Mouse (Mus musculus) MEL (cell line): Measurements from ENCODE around the gene B3gnt7. TPM values are rescaled to one million over a fixed set of nuclear protein-coding genes. Genes with fewer than 3 reads are reported as not detected.

Source experiments
- DNase-seq: peaks from one replicate; pipeline ENCODE4 v3.0.0; 2011; ENCODE audit warnings: low read depth, low spot score
- H3K27ac ChIP-seq: 2 replicates; pipeline ENCODE4 v1.5.1; 2012; ENCODE audit warnings: low read depth, mild to moderate bottlenecking, control low read depth, low read length, moderate library complexity; ENCODE audit not compliant: control insufficient read depth
- H3K27me3 ChIP-seq, 2 experiments: fragments of 150-350 bp in 1 of 2; sonication (generic) in 1 of 2; 2 replicates each; pipeline ENCODE4 v1.6.1; 2012; ENCODE audit warnings: low read length in 2 of 2, mild to moderate bottlenecking in 2 of 2, improper control_type of control experiment in 1 of 2, moderate library complexity in 1 of 2; ENCODE audit not compliant: insufficient read depth in 2 of 2, control insufficient read depth in 1 of 2
- H3K36me3 ChIP-seq, 2 experiments: 2 replicates each; pipeline ENCODE4 v1.6.1; 2012 to 2014; ENCODE audit warnings: low read length in 2 of 2, improper control_type of control experiment in 1 of 2, inconsistent platforms in 1 of 2, mild to moderate bottlenecking in 1 of 2; ENCODE audit not compliant: insufficient read depth in 2 of 2, control insufficient read depth in 1 of 2
- H3K4me1 ChIP-seq, 2 experiments: fragments of 150-350 bp in 1 of 2; sonication (generic) in 1 of 2; 2 replicates each; pipeline ENCODE4 v1.6.1; 2012; ENCODE audit warnings: low read length in 2 of 2, improper control_type of control experiment in 1 of 2, mild to moderate bottlenecking in 1 of 2; ENCODE audit not compliant: insufficient read depth in 2 of 2, control insufficient read depth in 1 of 2
- H3K4me3 ChIP-seq, 2 experiments: fragments of 150-350 bp in 1 of 2; sonication (generic) in 1 of 2; 2 replicates each; pipeline ENCODE4 v1.5.1; 2012; ENCODE audit warnings: low read depth in 2 of 2, low read length in 2 of 2, mild to moderate bottlenecking in 2 of 2, moderate library complexity in 2 of 2, control low read depth in 1 of 2, improper control_type of control experiment in 1 of 2; ENCODE audit not compliant: control insufficient read depth in 1 of 2, insufficient read depth in 1 of 2
- H3K79me2 ChIP-seq: 2 replicates; pipeline ENCODE4 v1.6.1; 2012; ENCODE audit warnings: mild to moderate bottlenecking, low read length, moderate library complexity; ENCODE audit not compliant: control insufficient read depth, poor library complexity, insufficient read depth
- H3K9ac ChIP-seq: 2 replicates; pipeline ENCODE4 v1.6.1; 2012; ENCODE audit warnings: low read depth, mild to moderate bottlenecking, control low read depth, low read length, moderate library complexity; ENCODE audit not compliant: control insufficient read depth, poor library complexity, severe bottlenecking
- H3K9me3 ChIP-seq: fragments of 150-350 bp; sonication (generic); replicated peaks from 2 replicates; pipeline ENCODE4 v1.6.1; 2012; ENCODE audit warnings: mild to moderate bottlenecking, low read length, improper control_type of control experiment, moderate library complexity; ENCODE audit not compliant: insufficient read depth
- BHLHE40 ChIP-seq: IDR thresholded peaks from 2 replicates; pipeline ENCODE4 v1.6.1; 2012; ENCODE audit warnings: low read depth, mild to moderate bottlenecking, inconsistent platforms, low read length, improper control_type of control experiment, borderline replicate concordance
- CHD1 ChIP-seq: IDR thresholded peaks from 2 replicates; pipeline ENCODE4 v1.6.1; 2012; ENCODE audit warnings: low read depth, mild to moderate bottlenecking, inconsistent platforms, low read length, improper control_type of control experiment
- E2F4 ChIP-seq: IDR thresholded peaks from 2 replicates; pipeline ENCODE4 v1.6.1; 2011; ENCODE audit warnings: low read depth, low read length, improper control_type of control experiment, borderline replicate concordance
- ELF1 ChIP-seq: IDR thresholded peaks from 2 replicates; pipeline ENCODE4 v1.6.1; 2014; ENCODE audit warnings: low read depth, mild to moderate bottlenecking, inconsistent platforms, low read length, improper control_type of control experiment, moderate library complexity
- GATA1 ChIP-seq: IDR thresholded peaks from 2 replicates; pipeline ENCODE4 v1.6.1; 2011; ENCODE audit warnings: low read depth, low read length, improper control_type of control experiment
- JUND ChIP-seq: IDR thresholded peaks from 2 replicates; pipeline ENCODE4 v1.6.1; 2011; ENCODE audit warnings: low read depth, mild to moderate bottlenecking, improper control_type of control experiment, low read length
- MAX ChIP-seq: IDR thresholded peaks from 2 replicates; pipeline ENCODE4 v1.6.1; 2011; ENCODE audit warnings: low read length, improper control_type of control experiment
- MAZ ChIP-seq: IDR thresholded peaks from 2 replicates; pipeline ENCODE4 v1.6.1; 2012; ENCODE audit warnings: low read depth, mild to moderate bottlenecking, inconsistent platforms, low read length, improper control_type of control experiment
- MXI1 ChIP-seq: IDR thresholded peaks from 2 replicates; pipeline ENCODE4 v1.6.1; 2011; ENCODE audit warnings: mild to moderate bottlenecking, low read depth, low read length, improper control_type of control experiment
- MYB ChIP-seq: IDR thresholded peaks from 2 replicates; pipeline ENCODE4 v1.6.1; 2011; ENCODE audit warnings: mild to moderate bottlenecking, low read depth, low read length, improper control_type of control experiment
- NELFE ChIP-seq: IDR thresholded peaks from 2 replicates; pipeline ENCODE4 v1.6.1; 2011; ENCODE audit warnings: low read depth, low read length, improper control_type of control experiment
- NRF1 ChIP-seq: IDR thresholded peaks from 2 replicates; pipeline ENCODE4 v1.6.1; 2014; ENCODE audit warnings: low read depth, mild to moderate bottlenecking, inconsistent platforms, low read length, improper control_type of control experiment, moderate library complexity; ENCODE audit not compliant: poor library complexity, insufficient read depth, severe bottlenecking
- POLR2A ChIP-seq, 2 experiments: IDR thresholded peaks; 2 replicates each; pipeline ENCODE4 v1.6.1; 2011 to 2012; ENCODE audit warnings: low read length in 2 of 2, mild to moderate bottlenecking in 2 of 2, control low read depth in 1 of 2, improper control_type of control experiment in 1 of 2, low read depth in 1 of 2, moderate library complexity in 1 of 2; ENCODE audit not compliant: control insufficient read depth in 1 of 2, insufficient read depth in 1 of 2, poor library complexity in 1 of 2
- POLR2AphosphoS2 ChIP-seq: IDR thresholded peaks from 2 replicates; pipeline ENCODE4 v1.6.1; 2011; ENCODE audit warnings: low read length, improper control_type of control experiment
- POLR2AphosphoS5 ChIP-seq: IDR thresholded peaks from 2 replicates; pipeline ENCODE4 v1.6.1; 2012; ENCODE audit warnings: low read depth, borderline replicate concordance, mild to moderate bottlenecking, inconsistent platforms, low read length, moderate library complexity, mixed read lengths
- RAD21 ChIP-seq: IDR thresholded peaks from 2 replicates; pipeline ENCODE4 v1.6.1; 2011; ENCODE audit warnings: mild to moderate bottlenecking, low read depth, low read length, improper control_type of control experiment
- RCOR1 ChIP-seq: IDR thresholded peaks from 2 replicates; pipeline ENCODE4 v1.6.1; 2012; ENCODE audit warnings: low read depth, mild to moderate bottlenecking, inconsistent platforms, low read length, improper control_type of control experiment
- SMC3 ChIP-seq: IDR thresholded peaks from 2 replicates; pipeline ENCODE4 v1.6.1; 2011; ENCODE audit warnings: low read depth, low read length, improper control_type of control experiment
- TAL1 ChIP-seq: IDR thresholded peaks from 2 replicates; pipeline ENCODE4 v1.6.1; 2012; ENCODE audit warnings: mild to moderate bottlenecking, inconsistent platforms, low read length, moderate library complexity, mixed read lengths
- TCF12 ChIP-seq: IDR thresholded peaks from 2 replicates; pipeline ENCODE4 v1.6.1; 2014; ENCODE audit warnings: low read depth, mild to moderate bottlenecking, inconsistent platforms, low read length, improper control_type of control experiment, moderate library complexity
- UBTF ChIP-seq: IDR thresholded peaks from 2 replicates; pipeline ENCODE4 v1.6.1; 2012; ENCODE audit warnings: low read depth, mild to moderate bottlenecking, inconsistent platforms, low read length, improper control_type of control experiment, moderate library complexity, borderline replicate concordance; ENCODE audit not compliant: insufficient read depth
- USF1 ChIP-seq: IDR thresholded peaks from 2 replicates; pipeline ENCODE4 v1.6.1; 2014; ENCODE audit warnings: low read depth, mild to moderate bottlenecking, inconsistent platforms, low read length, improper control_type of control experiment, moderate library complexity
- ZKSCAN1 ChIP-seq: IDR thresholded peaks from 2 replicates; pipeline ENCODE4 v1.6.1; 2012; ENCODE audit warnings: low read depth, mild to moderate bottlenecking, inconsistent platforms, low read length, improper control_type of control experiment, moderate library complexity
- ZMIZ1 ChIP-seq: IDR thresholded peaks from 2 replicates; pipeline ENCODE4 v1.6.1; 2012; ENCODE audit warnings: low read depth, mild to moderate bottlenecking, inconsistent platforms, low read length, improper control_type of control experiment, moderate library complexity
- ZNF384 ChIP-seq: IDR thresholded peaks from 2 replicates; pipeline ENCODE4 v1.6.1; 2012; ENCODE audit warnings: low read depth, mild to moderate bottlenecking, inconsistent platforms, low read length, improper control_type of control experiment
- polyA plus RNA-seq, 2 experiments: library from polyadenylated mRNA; stranded (reverse) in 1 of 2; unstranded in 1 of 2; fragments of >175 nt in 1 of 2; fragments of >200 nt in 1 of 2; gene quantifications; 2 replicates each; pipeline versions ENCODE4 v1.2.1 to v1.2.4; 2012; ENCODE audit warnings: low replicate concordance in 2 of 2, low read depth in 1 of 2; ENCODE audit not compliant: insufficient read length in 2 of 2, insufficient read depth in 1 of 2, missing spikeins in 1 of 2
- total RNA-seq: library from RNA; depleted of rRNA; stranded (reverse); fragments of 300-350 nt; gene quantifications from 2 replicates; pipeline ENCODE4 v1.2.3, GENCODE M21; 2012

The B3gnt7 gene
- total and polyA plus RNA-seq, 3 experiments = 0.40 TPM; not detected in 2

- Histone ChIP-seq H3K79me2 (no peaks in the 10 kb centered on the region), H3K4me3 (no peak overlapping the region), H3K9ac (no peak overlapping the region), H3K27me3 (no peaks in the 10 kb centered on the region), H3K9me3 (no peaks in the 10 kb centered on the region), H3K4me1 (peaks cover 0 to 6% of the 10 kb centered on the region in 2 experiments; a peak in 2 of 4 replicates), H3K27ac (no peak overlapping the region), H3K36me3 (peaks cover 37 to 74% of the 10 kb centered on the region in 2 experiments)
- peak; percentile 38 for DNase-seq
- no peak for TF ChIP-seq BHLHE40
- no peak for TF ChIP-seq GATA1
- TF ChIP-seq UBTF = no peak
- TF ChIP-seq MYB = 0 out of 2 replicates have a peak, but pooled peaks have one; percentile 19
- no peak for TF ChIP-seq USF1
- no peak for TF ChIP-seq MAX
- TF ChIP-seq E2F4 = no peak
- peak; percentile 64; the same call in 1 of the 2 replicates for TF ChIP-seq ZNF384
- no peak for TF ChIP-seq RAD21
- 0 out of 2 replicates have a peak, but pooled peaks have one; percentile 21 for TF ChIP-seq POLR2AphosphoS2
- no peak for TF ChIP-seq NRF1
- peak in 1 of 2 experiments; percentile 52; a peak in 1 of 4 replicates for TF ChIP-seq POLR2A (IDR thresholded peaks at IDR 0.05; ENCODE audit: control insufficient read depth in 1 of 2, insufficient read depth in 1 of 2, low read depth in 1 of 2, low read length in 2 of 2, poor library complexity in 1 of 2)
- TF ChIP-seq ZMIZ1 = 0 out of 2 replicates have a peak, but pooled peaks have one; percentile 42
- no peak for TF ChIP-seq RCOR1
- TF ChIP-seq TAL1 = no peak
These were observed 45.0 kb downstream of the B3gnt7 start for GRCm38 (mm10) chr1:86347716-86348045.

- Histone ChIP-seq H3K4me3 (no peak overlapping the region), H3K4me1 (peaks cover 0 to 6% of the 10 kb centered on the region in 2 experiments; a peak in 3 of 4 replicates), H3K9me3 (no peaks in the 10 kb centered on the region), H3K9ac (no peak overlapping the region), H3K27me3 (no peaks in the 10 kb centered on the region), H3K27ac (no peak overlapping the region), H3K79me2 (no peaks in the 10 kb centered on the region), H3K36me3 (peaks cover 41 to 77% of the 10 kb centered on the region in 2 experiments)
- TF ChIP-seq SMC3 = 0 out of 2 replicates have a peak, but pooled peaks have one; percentile 13
- TF ChIP-seq POLR2AphosphoS2 = no peak; the same call in 1 of the 2 replicates
- no peak for TF ChIP-seq ELF1
- no peak for TF ChIP-seq JUND
- TF ChIP-seq E2F4 = no peak
- TF ChIP-seq ZNF384 = 0 out of 2 replicates have a peak, but pooled peaks have one; percentile 0
- peak in 1 of 2 experiments; percentile 30; a peak in 1 of 4 replicates for TF ChIP-seq POLR2A (IDR thresholded peaks at IDR 0.05; ENCODE audit: control insufficient read depth in 1 of 2, insufficient read depth in 1 of 2, low read depth in 1 of 2, low read length in 2 of 2, poor library complexity in 1 of 2)
- TF ChIP-seq MXI1 = no peak
- TF ChIP-seq CHD1 = no peak
- TF ChIP-seq TCF12 = no peak
- TF ChIP-seq MAZ = no peak
- no peak for TF ChIP-seq BHLHE40
- TF ChIP-seq ZKSCAN1 = no peak
- TF ChIP-seq NELFE = no peak
- TF ChIP-seq MYB = no peak
- no peak for TF ChIP-seq RAD21
- peak; percentile 74; the same call in 1 of the 2 replicates for TF ChIP-seq POLR2AphosphoS5
- peak; percentile 13; the same call in 1 of the 2 replicates for TF ChIP-seq ZMIZ1
- DNase-seq = peak; percentile 50
These were observed 45.5 kb downstream of the B3gnt7 start for GRCm38 (mm10) chr1:86348083-86348482.
